Comparison of ENCODE assay signal across 1 mouse cellular context in the genomic region with DNA sequence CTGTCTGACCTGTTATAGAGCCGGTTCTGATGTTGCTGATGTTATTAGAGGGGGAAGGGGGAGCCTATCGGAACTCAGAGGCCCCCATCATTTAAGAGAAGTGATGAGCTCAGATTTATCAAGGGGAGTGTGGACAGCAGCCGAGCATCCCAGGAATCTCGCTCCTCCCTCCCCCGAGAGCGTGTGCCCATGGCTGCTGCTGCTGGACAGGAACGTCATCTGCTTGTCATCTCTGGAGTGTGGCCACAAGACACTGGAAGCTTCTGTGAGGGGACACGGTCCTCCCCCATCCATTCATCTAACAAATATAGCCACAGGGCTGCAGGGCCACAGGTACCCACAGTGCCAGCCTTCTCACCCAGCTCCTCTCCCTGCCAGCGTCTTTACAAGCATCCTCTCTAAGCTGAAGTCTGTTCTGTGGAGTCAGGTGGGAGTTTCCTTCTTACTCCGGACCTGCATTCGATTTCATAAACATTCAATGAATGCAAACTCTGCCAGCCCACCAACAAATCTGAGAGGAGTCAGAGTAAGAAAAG.
TF ChIP-seq lines count a peak whose summit lies in the region.

No protein-coding gene starts in this region.

TF ChIP-seq in myocyte, 11 proteins besides CTCF, POLR2A, EP300 and RAD21 (continued from another document):
- TF ChIP-seq MYOG (IDR thresholded peaks at IDR 0.05; ENCODE audit: control insufficient read depth in 1 of 3, insufficient read depth in 1 of 3, insufficient read length in 2 of 3, low read depth in 2 of 3): peak in 1 of 3 experiments; percentile 83
TF ChIP-seq in myocyte: peak in this region for 3.
